Mouse (Mus musculus) thymus, adult 2 months (tissue): ENCODE measurements around the gene Pck2.

Experiments used
- CTCF ChIP-seq: fragments of 200-500 bp; IDR thresholded peaks from 2 replicates; pipeline ENCODE4 v1.5.1; 2012; ENCODE audit warnings: mild to moderate bottlenecking, control low read depth, low read length, moderate library complexity, borderline replicate concordance; ENCODE audit not compliant: control insufficient read depth, poor library complexity, insufficient read depth; ENCODE audit errors: extremely low read depth
- POLR2A ChIP-seq: fragments of 200-500 bp; IDR thresholded peaks from 2 replicates; pipeline ENCODE4 v1.6.1; 2012; ENCODE audit warnings: mild to moderate bottlenecking, low read length, control low read depth, moderate library complexity; ENCODE audit not compliant: control insufficient read depth, poor library complexity, insufficient read depth; ENCODE audit errors: extremely low read depth

- TF ChIP-seq CTCF (no peak), POLR2A (no peak)
Measured at GRCm38 (mm10) chr14:55567496-55567895, 27.4 kb downstream of the Pck2 start.
